9 mouse cellular contexts compared by ENCODE assay signal in genomic region chr9:107640257-107640772, GRCm38 (mm10). TPM values are rescaled to one million over a fixed set of nuclear protein-coding genes. Genes with fewer than 3 reads are reported as not detected.
A peak's percentile ranks its signal among the peaks of the same experiment; 100 is the strongest.
DNase-seq lines count a peak whose midpoint lies in the region; ATAC-seq and TF ChIP-seq lines count a peak whose summit lies in the region.
"Had no signal": no experiment of that assay in that cellular context is flagged by ENCODE, and none has a peak within 500 bp of the region (broad histone marks: within the 10 kb centered on the region; RNA-seq: fewer than 3 reads in every experiment).

No protein-coding gene starts in this region.

- 22% methylated on average over 8 of the region's 8 CpGs for WGBS in heart, embryonic 12.5 days
- 31% methylated on average over 8 of the region's 8 CpGs for WGBS in heart, postnatal 0 days

- no peak for TF ChIP-seq EP300 in heart, postnatal 0 days (IDR thresholded peaks at IDR 0.05; ENCODE audit: low read depth)

- peaks cover 27% of the 10 kb centered on the region for H3K4me1 ChIP-seq in heart, embryonic 12.5 days (replicated peaks)
- H3K4me1 ChIP-seq in E14TG2a.4 (replicated peaks; ENCODE audit: low read depth, low read length), result peaks cover 70% of the 10 kb centered on the region
- no peaks in the 10 kb centered on the region for H3K4me1 ChIP-seq in heart, postnatal 0 days (ENCODE audit: control insufficient read depth, insufficient read depth)

- no peaks in the 10 kb centered on the region for H3K27me3 ChIP-seq in heart, embryonic 12.5 days (replicated peaks)
- H3K27me3 ChIP-seq in E14TG2a.4 (ENCODE audit: insufficient read depth, low read length), result peaks cover 7% of the 10 kb centered on the region
- no peaks in the 10 kb centered on the region for H3K27me3 ChIP-seq in heart, postnatal 0 days (ENCODE audit: control insufficient read depth, insufficient read depth, low read length)

- TF ChIP-seq CTCF in E14TG2a.4 (conservative IDR thresholded peaks at IDR 0.05; ENCODE audit: low read length), result no peak
- no peak for TF ChIP-seq CTCF in heart, postnatal 0 days (IDR thresholded peaks at IDR 0.05; ENCODE audit: low read depth)

- no peak overlapping the region for H3K9ac ChIP-seq in heart, embryonic 12.5 days
- H3K9ac ChIP-seq in heart, postnatal 0 days (replicated peaks; ENCODE audit: low read depth, low read length), result 0 out of 2 replicates have a peak overlapping the region, but pooled peaks have one; percentile 4

- no peak overlapping the region for H3K4me2 ChIP-seq in heart, embryonic 12.5 days
- H3K4me2 ChIP-seq in heart, postnatal 0 days (ENCODE audit: low read depth, low read length), result no peak overlapping the region

- no peaks in the 10 kb centered on the region for H3K9me3 ChIP-seq in heart, embryonic 12.5 days (replicated peaks)
- H3K9me3 ChIP-seq in E14TG2a.4 (ENCODE audit: low read length), result no peaks in the 10 kb centered on the region
- H3K9me3 ChIP-seq in heart, postnatal 0 days (replicated peaks; ENCODE audit: control insufficient read depth, low read length), result no peaks in the 10 kb centered on the region

- no peak overlapping the region for H3K4me3 ChIP-seq in heart, embryonic 12.5 days
- peak overlapping the region; percentile 52 for H3K4me3 ChIP-seq in E14TG2a.4 (replicated peaks; ENCODE audit: low read length)
- H3K4me3 ChIP-seq in heart, postnatal 0 days (ENCODE audit: low read depth, low read length), result no peak overlapping the region

- no peak for ATAC-seq in heart, embryonic 12.5 days (ENCODE audit: insufficient number of reproducible peaks, low FRiP score)
- ATAC-seq in heart, postnatal 0 days (ENCODE audit: insufficient read depth, low read depth), result no peak

- peak; percentile 47 to 75 for DNase-seq in heart, adult 9 months (ENCODE audit: low spot score in 2 of 2)
- no peak for DNase-seq in heart, postnatal 0 days (ENCODE audit: low spot score)
- DNase-seq in lung, postnatal 4 days, result peak; percentile 60 to 63
- no peak for DNase-seq in frontal cortex, postnatal 14 days (ENCODE audit: low spot score in 2 of 2)
- DNase-seq in left cerebral cortex, adult 8-10 months (ENCODE audit: low spot score in 2 of 2), result no peak
- DNase-seq in gastrocnemius, postnatal 25 days, result no peak

- no peak overlapping the region for H3K27ac ChIP-seq in heart, embryonic 12.5 days (ENCODE audit: poor library complexity, severe bottlenecking)
- H3K27ac ChIP-seq in heart, postnatal 0 days (ENCODE audit: low read depth), result 0 out of 2 replicates have a peak overlapping the region, but pooled peaks have one; percentile 28

- no peaks in the 10 kb centered on the region for H3K36me3 ChIP-seq in heart, embryonic 12.5 days
- H3K36me3 ChIP-seq in E14TG2a.4 (ENCODE audit: insufficient read depth, low read length), result no peaks in the 10 kb centered on the region
- H3K36me3 ChIP-seq in heart, postnatal 0 days (replicated peaks; ENCODE audit: control insufficient read depth, insufficient read depth, low read length), result no peaks in the 10 kb centered on the region

RNA-seq across cellular contexts. Expression of gene Gnai2, which starts 5.1 kb away (rescaled TPM):
- polyA plus RNA-seq in heart, embryonic 12.5 days (2016; fragmentation: Nextera tagmentation; extraction: Ambion mirVana), result 404 and 442 TPM in 2 replicates
- 472 and 473 TPM in 2 replicates for total RNA-seq in heart, postnatal 0 days (2014; rRNA removed; ENCODE audit: low replicate concordance)
- 291 and 295 TPM in 2 replicates for polyA plus RNA-seq in heart, postnatal 0 days (2015; fragmentation: Nextera tagmentation; extraction: Ambion mirVana)
- 100 to 1,000 TPM; 239 to 252 (median 247) TPM for total RNA-seq in left cerebral cortex, adult 8-10 months (2022)
- total RNA-seq in gastrocnemius, postnatal 25 days (2021), result 10 to 100 TPM; 73.2 to 87.6 TPM

RNA-seq across cellular contexts. Expression of gene Slc38a3, which starts 29.0 kb away (rescaled TPM):
- 2.9 and 3.2 TPM in 2 replicates for polyA plus RNA-seq in heart, embryonic 12.5 days (2016; fragmentation: Nextera tagmentation; extraction: Ambion mirVana)
- 8.9 and 16.9 TPM in 2 replicates for total RNA-seq in heart, postnatal 0 days (2014; rRNA removed; ENCODE audit: low replicate concordance)
- 2.7 and 4.0 TPM in 2 replicates for polyA plus RNA-seq in heart, postnatal 0 days (2015; fragmentation: Nextera tagmentation; extraction: Ambion mirVana)
- 10 to 100 TPM; 82.5 to 94.5 (median 86.9) TPM for total RNA-seq in left cerebral cortex, adult 8-10 months (2022)
- total RNA-seq in gastrocnemius, postnatal 25 days (2021), result 10 to 100 TPM; 72.1 to 77.5 TPM

RNA-seq across cellular contexts. Expression of gene Sema3b, which starts 31.3 kb away (rescaled TPM):
- polyA plus RNA-seq in heart, embryonic 12.5 days (2016; fragmentation: Nextera tagmentation; extraction: Ambion mirVana), result 10.7 and 11.2 TPM in 2 replicates
- total RNA-seq in heart, postnatal 0 days (2014; rRNA removed; ENCODE audit: low replicate concordance), result 21.0 and 34.9 TPM in 2 replicates
- polyA plus RNA-seq in heart, postnatal 0 days (2015; fragmentation: Nextera tagmentation; extraction: Ambion mirVana), result 8.9 and 9.1 TPM in 2 replicates
- total RNA-seq in left cerebral cortex, adult 8-10 months (2022), result 1 to 10 TPM; 5.1 to 5.9 (median 5.3) TPM
- total RNA-seq in gastrocnemius, postnatal 25 days (2021), result 10 to 100 TPM; 18.1 to 19.4 TPM

RNA-seq across cellular contexts. Expression of gene Gnat1, which starts 39.2 kb away (rescaled TPM):
- 0.97 and 1.2 TPM in 2 replicates for polyA plus RNA-seq in heart, embryonic 12.5 days (2016; fragmentation: Nextera tagmentation; extraction: Ambion mirVana)
- total RNA-seq in heart, postnatal 0 days (2014; rRNA removed; ENCODE audit: low replicate concordance), result not detected in 2 replicates
- polyA plus RNA-seq in heart, postnatal 0 days (2015; fragmentation: Nextera tagmentation; extraction: Ambion mirVana), result 0.25 and 0.33 TPM in 2 replicates
- total RNA-seq in left cerebral cortex, adult 8-10 months (2022), result 1 to 10 TPM in 1 of 4 experiments, under 1 TPM in 3; 0.32 to 1.0 (median 0.62) TPM
- not detected for total RNA-seq in gastrocnemius, postnatal 25 days (2021)
- total RNA-seq: heart, postnatal 36 days had no signal

RNA-seq across cellular contexts. Expression of gene Ifrd2, which starts 52.9 kb away (rescaled TPM):
- 34.0 and 35.5 TPM in 2 replicates for polyA plus RNA-seq in heart, embryonic 12.5 days (2016; fragmentation: Nextera tagmentation; extraction: Ambion mirVana)
- 22.3 and 31.2 TPM in 2 replicates for total RNA-seq in heart, postnatal 0 days (2014; rRNA removed; ENCODE audit: low replicate concordance)
- 28.6 and 33.6 TPM in 2 replicates for polyA plus RNA-seq in heart, postnatal 0 days (2015; fragmentation: Nextera tagmentation; extraction: Ambion mirVana)
- 10 to 100 TPM; 11.3 to 15.5 (median 15.3) TPM for total RNA-seq in left cerebral cortex, adult 8-10 months (2022)
- total RNA-seq in gastrocnemius, postnatal 25 days (2021), result 10 to 100 TPM; 44.2 to 45.3 TPM

Comparison
In these comparisons a context has a peak if more than half of its experiments do, and no peak if none do; other contexts are left out.
1. DNase-seq: peak in heart, adult 9 months (2 of 2) and lung, postnatal 4 days (2 of 2); none in heart, postnatal 0 days (single experiment), frontal cortex, postnatal 14 days (0 of 2), left cerebral cortex, adult 8-10 months (0 of 2) and gastrocnemius, postnatal 25 days (single experiment).